ENCODE assay signal across 32 mouse cellular contexts in the genomic region with DNA sequence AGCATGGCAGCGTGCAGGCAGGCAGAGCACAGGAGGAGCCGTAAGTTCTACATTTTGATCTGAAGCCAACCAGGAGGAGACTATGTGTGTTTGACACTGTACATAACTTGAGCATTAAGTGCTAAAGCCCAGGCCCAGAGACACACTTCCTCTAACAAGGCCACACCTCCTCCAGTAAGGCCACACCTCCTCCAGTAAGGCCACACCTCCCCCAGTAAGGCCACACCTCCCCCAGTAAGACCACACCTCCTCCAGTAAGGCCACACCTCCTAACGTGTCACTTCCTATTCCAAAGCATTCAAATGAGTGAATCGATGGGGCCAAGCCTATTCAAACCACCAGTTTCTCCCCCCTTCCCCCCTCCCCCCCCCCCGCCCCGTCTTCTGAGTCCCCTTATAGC. TPM values are rescaled to one million over a fixed set of nuclear protein-coding genes. Genes with fewer than 3 reads are reported as not detected.
DNase-seq lines count a peak whose midpoint lies in the region; ATAC-seq lines count a peak whose summit lies in the region.
"Had no signal": no experiment of that assay in that cellular context is flagged by ENCODE, and none has a peak within 500 bp of the region (broad histone marks: within the 10 kb centered on the region; RNA-seq: fewer than 3 reads in every experiment).

No protein-coding gene starts in this region.

- no peak overlapping the region for H3K4me3 ChIP-seq in liver, embryonic 13.5 days (replicated peaks)
- no peak overlapping the region for H3K4me3 ChIP-seq in liver, embryonic 12.5 days
- H3K4me3 ChIP-seq in hindbrain, embryonic 11.5 days (ENCODE audit: low read depth, low read length) = no peak overlapping the region
- H3K4me3 ChIP-seq: embryonic facial prominence, embryonic 13.5 days; forebrain, embryonic 10.5 days; forebrain, embryonic 15.5 days; gastrocnemius, adult 2 months; heart, embryonic 13.5 days; hindbrain, embryonic 10.5 days; limb, embryonic 13.5 days; midbrain, embryonic 12.5 days; myocyte; neural tube, embryonic 12.5 days had no signal

- intact Hi-C loops in left cerebral cortex, postnatal 14 days (cut with DNase I) = no loop called here

- DNase-seq in liver, embryonic 13.5 days = no peak
- peak; percentile 70 for DNase-seq in ES-CJ7 (ENCODE audit: low read depth, low spot score)
- no peak for DNase-seq in layer of hippocampus, postnatal 14 days (ENCODE audit: low spot score in 2 of 2)
- no peak for DNase-seq in left cerebral cortex, postnatal 14 days (ENCODE audit: low spot score in 2 of 2)
- no peak for DNase-seq in hindbrain, embryonic 11.5 days (ENCODE audit: low spot score)
- DNase-seq: cerebellum, adult 9-11 months; gastrocnemius, adult 2 months; gastrocnemius, postnatal 36 days; heart, postnatal 10 days; kidney, adult 8-10 months; kidney, postnatal 4 days; layer of hippocampus, postnatal 36 days; lung, embryonic 14.5 days; lung, postnatal 14 days; right cerebral cortex, postnatal 4 days; thymus, postnatal 4 days had no signal

- ATAC-seq in liver, embryonic 13.5 days (ENCODE audit: low read depth) = peak; percentile 47; the same call in 1 of the 2 replicates
- ATAC-seq in liver, embryonic 12.5 days = no peak
- peak; percentile 50 for ATAC-seq in granulocyte monocyte progenitor cell, adult 5-6 weeks (replicated peaks; ENCODE audit: poor library complexity, severe bottlenecking)
- ATAC-seq in hindbrain, embryonic 11.5 days (ENCODE audit: low FRiP score) = no peak
- ATAC-seq: forebrain, embryonic 15.5 days; hindbrain, embryonic 16.5 days had no signal

- no peaks in the 10 kb centered on the region for H3K9me3 ChIP-seq in liver, embryonic 13.5 days (replicated peaks)
- H3K9me3 ChIP-seq in liver, embryonic 12.5 days (replicated peaks) = peaks cover 7% of the 10 kb centered on the region; the same call in 1 of the 2 replicates
- H3K9me3 ChIP-seq in hindbrain, embryonic 11.5 days (ENCODE audit: control insufficient read depth, low read length) = no peaks in the 10 kb centered on the region
- H3K9me3 ChIP-seq: embryonic facial prominence, embryonic 13.5 days; forebrain, embryonic 15.5 days; neural tube, embryonic 12.5 days had no signal

- H3K4me1 ChIP-seq in liver, embryonic 13.5 days (replicated peaks) = no peaks in the 10 kb centered on the region
- H3K4me1 ChIP-seq in liver, embryonic 12.5 days = no peaks in the 10 kb centered on the region
- H3K4me1 ChIP-seq in hindbrain, embryonic 11.5 days (replicated peaks; ENCODE audit: control insufficient read depth, insufficient read depth, low read length) = no peaks in the 10 kb centered on the region
- H3K4me1 ChIP-seq: forebrain, embryonic 10.5 days; forebrain, embryonic 15.5 days; heart, embryonic 13.5 days; limb, embryonic 13.5 days; midbrain, embryonic 12.5 days; neural tube, embryonic 12.5 days had no signal

- no peaks in the 10 kb centered on the region for H3K36me3 ChIP-seq in liver, embryonic 13.5 days
- no peaks in the 10 kb centered on the region for H3K36me3 ChIP-seq in liver, embryonic 12.5 days
- no peaks in the 10 kb centered on the region for H3K36me3 ChIP-seq in hindbrain, embryonic 11.5 days (ENCODE audit: control insufficient read depth, insufficient read depth, low read length)
- H3K36me3 ChIP-seq: embryonic facial prominence, embryonic 13.5 days; forebrain, embryonic 10.5 days; forebrain, embryonic 15.5 days; heart, embryonic 13.5 days; hindbrain, embryonic 10.5 days; limb, embryonic 13.5 days; midbrain, embryonic 12.5 days; neural tube, embryonic 12.5 days had no signal

- no peak overlapping the region for H3K9ac ChIP-seq in liver, embryonic 13.5 days
- H3K9ac ChIP-seq in liver, embryonic 12.5 days = no peak overlapping the region
- no peak overlapping the region for H3K9ac ChIP-seq in hindbrain, embryonic 11.5 days (ENCODE audit: low read depth, low read length)
- H3K9ac ChIP-seq: embryonic facial prominence, embryonic 13.5 days; forebrain, embryonic 15.5 days; heart, embryonic 13.5 days; limb, embryonic 13.5 days; liver, embryonic 14.5 days; lung, embryonic 14.5 days; midbrain, embryonic 12.5 days; neural tube, embryonic 12.5 days had no signal

- peaks cover 4% of the 10 kb centered on the region for H3K27me3 ChIP-seq in liver, embryonic 13.5 days
- H3K27me3 ChIP-seq in liver, embryonic 12.5 days (replicated peaks) = peaks cover 12% of the 10 kb centered on the region
- H3K27me3 ChIP-seq in hindbrain, embryonic 11.5 days (ENCODE audit: control insufficient read depth, insufficient read depth, low read length) = no peaks in the 10 kb centered on the region
- H3K27me3 ChIP-seq: embryonic facial prominence, embryonic 13.5 days; forebrain, embryonic 15.5 days; limb, embryonic 13.5 days; midbrain, embryonic 12.5 days; neural tube, embryonic 12.5 days had no signal

- WGBS in liver, embryonic 13.5 days (ENCODE audit: insufficient replicate concordance) = 68% methylated on average over 6 of the region's 6 CpGs
- WGBS in liver, embryonic 12.5 days (ENCODE audit: insufficient replicate concordance) = 67% methylated on average over 5 of the region's 6 CpGs
- WGBS in hindbrain, embryonic 11.5 days = 84% methylated on average over 5 of the region's 6 CpGs

- no peak overlapping the region for H3K4me2 ChIP-seq in liver, embryonic 13.5 days
- H3K4me2 ChIP-seq in liver, embryonic 12.5 days = no peak overlapping the region
- H3K4me2 ChIP-seq in hindbrain, embryonic 11.5 days (replicated peaks; ENCODE audit: low read depth, low read length) = no peak overlapping the region
- H3K4me2 ChIP-seq: embryonic facial prominence, embryonic 13.5 days; forebrain, embryonic 15.5 days; heart, embryonic 13.5 days; limb, embryonic 13.5 days; lung, embryonic 14.5 days; midbrain, embryonic 12.5 days; neural tube, embryonic 12.5 days had no signal

- no peak overlapping the region for H3K27ac ChIP-seq in liver, embryonic 13.5 days
- H3K27ac ChIP-seq in liver, embryonic 12.5 days = no peak overlapping the region
- H3K27ac ChIP-seq in hindbrain, embryonic 11.5 days (ENCODE audit: low read depth, low read length) = no peak overlapping the region
- H3K27ac ChIP-seq: embryonic facial prominence, embryonic 13.5 days; forebrain, embryonic 10.5 days; forebrain, embryonic 15.5 days; gastrocnemius, adult 2 months; heart, embryonic 13.5 days; hindbrain, embryonic 10.5 days; kidney, postnatal 0 days; limb, embryonic 13.5 days; liver, embryonic 14.5 days; midbrain, embryonic 12.5 days; neural tube, embryonic 12.5 days had no signal

RNA-seq across cellular contexts. Expression of a gene that starts 6.9 kb away (rescaled TPM):
- polyA plus RNA-seq in liver, embryonic 13.5 days (2015; fragmentation: Nextera tagmentation; extraction: Ambion mirVana) = 0.07 and 0.09 TPM in 2 replicates
- polyA plus RNA-seq in liver, embryonic 12.5 days (2016; fragmentation: Nextera tagmentation; extraction: Ambion mirVana) = 0.05 TPM in 1 of 2 replicates, not detected in the other
- not detected in 2 replicates for total RNA-seq in granulocyte monocyte progenitor cell, adult 5-6 weeks (2014; fragmentation: Nextera tagmentation)
- total RNA-seq in granulocyte monocyte progenitor cell, adult 5-6 weeks (2017) = not detected in 2 replicates
- 1 to 10 TPM; 4.7 to 5.1 TPM for total RNA-seq in layer of hippocampus, postnatal 14 days (2021)
- 1 to 10 TPM; 3.1 to 4.7 TPM for total RNA-seq in left cerebral cortex, postnatal 14 days (2021)
- 0.47 and 0.51 TPM in 2 replicates for polyA plus RNA-seq in hindbrain, embryonic 11.5 days (2014; fragmentation: Nextera tagmentation; extraction: Ambion mirVana)
- total RNA-seq: common myeloid progenitor, adult 5-6 weeks; gastrocnemius, adult 2 months; gastrocnemius, postnatal 36 days; heart, adult 8-10 months; heart, postnatal 10 days had no signal

RNA-seq across cellular contexts. Expression of a gene that starts 38.6 kb away (rescaled TPM):
- 604 and 678 TPM in 2 replicates for polyA plus RNA-seq in liver, embryonic 13.5 days (2015; fragmentation: Nextera tagmentation; extraction: Ambion mirVana)
- polyA plus RNA-seq in liver, embryonic 12.5 days (2016; fragmentation: Nextera tagmentation; extraction: Ambion mirVana) = 722 and 731 TPM in 2 replicates
- total RNA-seq in granulocyte monocyte progenitor cell, adult 5-6 weeks (2014; fragmentation: Nextera tagmentation) = 1,591 and 1,842 TPM in 2 replicates
- total RNA-seq in granulocyte monocyte progenitor cell, adult 5-6 weeks (2017) = 1,837 and 2,050 TPM in 2 replicates
- total RNA-seq in layer of hippocampus, postnatal 14 days (2021) = 100 to 1,000 TPM; 266 to 268 TPM
- total RNA-seq in left cerebral cortex, postnatal 14 days (2021) = 100 to 1,000 TPM; 219 to 256 TPM
- polyA plus RNA-seq in hindbrain, embryonic 11.5 days (2014; fragmentation: Nextera tagmentation; extraction: Ambion mirVana) = 822 and 883 TPM in 2 replicates

RNA-seq across cellular contexts. Expression of a gene that starts 40.7 kb away (rescaled TPM):
- 101 and 115 TPM in 2 replicates for polyA plus RNA-seq in liver, embryonic 13.5 days (2015; fragmentation: Nextera tagmentation; extraction: Ambion mirVana)
- polyA plus RNA-seq in liver, embryonic 12.5 days (2016; fragmentation: Nextera tagmentation; extraction: Ambion mirVana) = 110 and 116 TPM in 2 replicates
- 75.6 and 84.1 TPM in 2 replicates for total RNA-seq in granulocyte monocyte progenitor cell, adult 5-6 weeks (2014; fragmentation: Nextera tagmentation)
- total RNA-seq in granulocyte monocyte progenitor cell, adult 5-6 weeks (2017) = 108 and 134 TPM in 2 replicates
- 100 to 1,000 TPM; 197 to 222 TPM for total RNA-seq in layer of hippocampus, postnatal 14 days (2021)
- total RNA-seq in left cerebral cortex, postnatal 14 days (2021) = 100 to 1,000 TPM; 173 to 174 TPM
- polyA plus RNA-seq in hindbrain, embryonic 11.5 days (2014; fragmentation: Nextera tagmentation; extraction: Ambion mirVana) = 274 and 279 TPM in 2 replicates

Comparison
In these comparisons a context has a peak if more than half of its experiments do, and no peak if none do; other contexts are left out.
1. ATAC-seq: peak in liver, embryonic 13.5 days (single experiment) and granulocyte monocyte progenitor cell, adult 5-6 weeks (single experiment); none in liver, embryonic 12.5 days (single experiment) and hindbrain, embryonic 11.5 days (single experiment).
2. RNA of a gene that starts 6.9 kb away (total RNA-seq): 4.7 to 5.1 TPM in layer of hippocampus, postnatal 14 days and 3.1 to 4.7 TPM in left cerebral cortex, postnatal 14 days; not detected in granulocyte monocyte progenitor cell, adult 5-6 weeks; every median in the first group is over 4 times any median in the second.
3. RNA of a gene that starts 38.6 kb away (total RNA-seq): 1,591 to 2,050 TPM in granulocyte monocyte progenitor cell, adult 5-6 weeks; 266 to 268 TPM in layer of hippocampus, postnatal 14 days and 219 to 256 TPM in left cerebral cortex, postnatal 14 days; every median in the first group is over 4 times any median in the second.